Mouse (Mus musculus): Measurements from ENCODE around the gene Osbpl8.
"Not testable (repeated sequence)": the region's sequence is repeated elsewhere in the genome, so short reads cannot be mapped to it uniquely, and the experiment has no call there.

Gene Osbpl8

DNA sequence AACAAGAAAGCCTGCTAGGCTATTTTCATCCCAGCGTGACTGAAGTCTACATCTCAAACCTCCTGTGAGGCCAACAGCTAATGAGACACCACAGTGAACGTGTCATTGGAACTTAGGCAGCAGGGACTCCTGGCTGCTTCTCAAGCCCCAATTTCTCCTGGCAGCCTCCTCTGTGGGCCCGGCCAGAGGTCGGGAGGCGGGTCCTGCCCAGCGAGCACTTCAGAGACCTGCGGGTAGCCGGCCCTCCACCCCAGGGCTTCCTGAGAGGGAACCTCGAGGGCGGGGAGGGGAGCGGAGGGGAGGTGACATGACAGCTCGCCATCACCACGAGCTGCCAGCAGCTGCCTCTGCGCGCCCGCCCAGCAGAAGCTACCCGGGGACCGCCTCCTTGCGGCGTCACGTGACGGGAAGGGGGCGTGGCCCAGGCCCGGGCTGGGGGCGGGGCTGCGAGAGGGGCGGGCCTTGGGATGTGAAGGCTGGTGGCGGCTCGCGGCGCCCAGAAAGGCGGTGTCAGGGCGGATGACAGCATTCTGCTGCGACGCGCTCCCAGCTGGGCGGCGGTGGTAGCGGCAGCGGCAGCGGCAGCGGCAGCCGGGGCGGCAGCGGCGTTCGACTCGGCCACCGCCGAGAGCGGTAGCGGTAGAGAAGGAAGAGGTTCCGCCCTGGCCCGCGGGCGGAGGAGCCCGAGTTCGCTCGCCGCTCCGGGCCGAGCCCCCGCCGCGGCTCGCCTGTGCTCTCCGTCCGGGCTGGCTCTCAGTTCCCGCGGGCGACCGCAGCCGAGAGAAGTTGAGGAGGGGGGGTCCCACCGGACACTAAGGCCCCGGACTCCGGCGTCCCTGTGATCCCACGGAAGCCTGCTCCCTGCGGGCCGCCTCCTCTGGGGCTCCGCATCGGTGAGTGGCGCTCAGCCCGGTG, at the start of gene Osbpl8:
TSS of gene Osbpl8 (plus strand) at position 449 of the 915 bp plus-strand sequence.
- DNase-seq = peak; percentile 99 to 100

DNA sequence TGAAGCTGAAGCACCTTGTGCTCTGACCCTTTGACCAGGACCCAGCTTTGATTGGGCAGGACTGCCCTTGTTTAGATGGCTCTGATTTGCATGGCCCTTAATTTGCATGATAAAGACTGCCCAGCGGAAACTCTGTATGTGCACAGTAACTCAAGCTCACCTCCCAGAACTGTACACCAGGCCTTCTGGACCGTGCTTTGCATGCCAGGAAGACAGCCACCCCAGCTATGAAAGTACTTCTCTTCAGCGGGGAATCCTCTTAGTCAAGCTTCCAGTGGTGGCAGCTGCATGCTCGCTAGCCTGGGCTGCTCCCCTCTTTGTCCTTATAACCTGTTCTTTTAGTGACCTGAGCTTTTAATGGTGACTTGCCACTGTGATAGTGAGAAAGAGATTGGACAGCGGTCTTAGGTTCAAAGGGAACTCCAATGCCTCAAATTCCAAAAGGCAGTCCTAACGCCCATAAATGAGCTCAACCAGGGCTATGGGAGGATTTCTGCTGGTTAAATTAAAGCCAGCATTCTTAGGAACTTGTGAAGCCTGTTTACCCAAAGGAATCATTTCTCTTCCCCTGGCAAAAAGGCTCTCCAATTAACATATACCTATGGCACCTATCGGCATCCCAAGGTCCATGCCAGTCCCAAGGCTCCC, 47.2 kb upstream of the Osbpl8 start:
- no peak for DNase-seq

DNA sequence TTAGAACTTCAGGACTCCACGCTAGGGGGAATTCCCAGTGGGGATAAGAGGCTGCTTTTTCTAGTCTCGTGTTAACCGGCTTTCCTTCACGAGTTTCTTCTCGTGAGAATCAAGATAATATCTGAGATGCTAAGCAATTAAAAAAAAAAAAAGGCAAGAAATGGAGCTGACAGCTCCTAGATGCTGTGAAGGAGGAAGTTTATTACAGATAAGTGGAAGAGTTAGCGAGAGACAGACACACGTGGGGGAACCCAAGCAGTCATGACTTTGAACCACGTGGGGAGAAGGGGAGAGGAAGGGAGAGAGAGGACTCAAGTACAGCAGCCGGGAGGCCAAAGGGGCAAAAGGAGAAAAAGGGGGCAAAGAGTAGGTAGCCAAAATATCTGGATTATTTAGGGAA, 46.3 kb upstream of the Osbpl8 start:
- DNase-seq = no peak

DNA sequence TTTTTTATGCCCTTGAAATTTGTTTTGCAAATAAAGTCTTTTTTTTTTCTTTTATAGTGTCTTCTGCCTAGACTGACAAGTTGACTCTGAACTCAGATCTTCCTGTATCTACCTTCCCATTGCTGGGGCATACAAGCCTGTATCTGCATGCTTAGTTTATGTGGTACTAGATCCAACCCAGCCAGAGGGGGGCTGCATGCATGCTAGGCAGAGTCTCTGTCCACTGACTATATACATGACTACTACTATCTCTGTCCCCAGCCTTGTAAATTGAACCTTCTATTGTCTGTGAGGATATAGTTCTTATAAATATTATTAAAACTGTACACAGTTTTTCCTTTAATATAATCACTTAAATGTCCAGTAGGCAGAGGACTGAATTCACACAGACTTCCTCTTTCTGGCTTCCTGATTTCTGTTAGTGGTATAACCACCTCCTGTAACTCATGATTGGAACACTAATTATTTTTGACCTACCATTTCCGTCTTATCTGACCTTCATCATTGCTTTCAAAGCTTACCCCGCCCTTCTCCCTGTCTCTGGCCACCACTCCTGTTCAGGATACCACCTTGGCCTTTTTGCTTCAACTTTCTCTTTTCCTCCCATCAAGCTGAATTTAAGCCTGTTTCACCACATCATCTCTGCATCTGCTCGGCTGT, 45.4 kb upstream of the Osbpl8 start:
- peak in 1 of 2 experiments; percentile 43 for DNase-seq

DNA sequence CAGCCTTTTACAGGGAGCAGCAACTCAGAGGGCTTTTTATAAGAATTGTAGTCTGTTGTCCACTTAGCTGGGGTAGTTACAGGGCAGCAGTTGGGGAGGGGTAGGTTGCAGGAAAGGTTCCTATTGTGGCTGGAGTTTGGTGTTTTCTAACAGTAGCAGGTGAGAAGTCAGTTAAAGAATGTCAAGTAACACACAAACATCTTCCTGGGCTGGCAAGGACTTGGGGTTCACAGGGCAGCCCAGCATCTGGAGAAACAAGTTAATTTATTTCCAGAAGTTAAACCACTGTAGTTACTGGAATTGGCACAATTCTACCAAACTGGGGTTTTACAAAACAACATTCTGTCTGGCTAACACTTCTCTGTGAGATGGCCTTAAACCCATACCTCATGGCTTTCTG, 44.8 kb upstream of the Osbpl8 start:
- DNase-seq = no peak

DNA sequence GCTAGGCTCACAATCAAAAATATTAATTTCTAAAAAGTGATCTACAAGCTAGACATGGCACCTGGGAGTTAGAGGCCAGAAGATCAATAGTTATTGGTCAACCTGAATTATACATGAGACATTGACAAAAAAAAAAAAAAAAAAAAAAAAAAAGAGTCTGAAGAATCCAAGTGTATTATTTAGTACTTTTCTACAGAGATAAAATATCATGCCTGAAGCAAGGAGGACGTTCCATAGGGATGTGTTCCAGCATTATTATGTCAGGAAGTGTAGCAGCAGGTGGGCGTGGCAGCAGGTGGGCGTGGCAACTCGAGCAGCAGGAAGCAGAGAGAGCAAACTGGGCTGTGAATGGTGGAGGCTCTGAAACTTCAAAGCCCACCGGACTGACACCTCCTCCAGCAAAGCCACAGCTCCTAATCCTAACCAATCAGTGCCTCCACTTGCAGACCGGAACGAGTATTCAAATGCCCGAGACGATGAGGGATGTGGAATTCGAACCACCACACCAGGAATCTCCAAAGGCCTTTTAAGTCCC, 41.6 kb upstream of the Osbpl8 start:
- no peak for DNase-seq

DNA sequence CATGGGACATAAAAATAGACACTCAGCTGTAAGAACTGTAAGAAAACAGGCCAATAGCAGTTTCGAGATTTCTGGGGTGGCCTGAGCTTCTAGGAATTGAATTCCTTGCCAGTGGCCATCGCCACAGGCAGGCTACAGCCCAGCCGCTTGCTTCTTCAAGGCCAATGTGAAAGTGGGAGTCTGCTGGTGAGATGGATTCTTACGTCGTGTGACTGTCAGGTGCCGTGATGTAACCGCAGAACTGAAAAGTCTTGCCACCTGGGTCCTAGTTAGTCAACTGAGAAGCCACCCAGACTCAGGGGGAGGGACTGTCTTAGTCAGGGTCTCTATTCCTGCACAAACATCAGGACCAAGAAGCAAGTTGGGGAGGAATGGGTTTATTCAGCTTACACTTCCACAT, 40.4 kb upstream of the Osbpl8 start:
- DNase-seq = no peak

DNA sequence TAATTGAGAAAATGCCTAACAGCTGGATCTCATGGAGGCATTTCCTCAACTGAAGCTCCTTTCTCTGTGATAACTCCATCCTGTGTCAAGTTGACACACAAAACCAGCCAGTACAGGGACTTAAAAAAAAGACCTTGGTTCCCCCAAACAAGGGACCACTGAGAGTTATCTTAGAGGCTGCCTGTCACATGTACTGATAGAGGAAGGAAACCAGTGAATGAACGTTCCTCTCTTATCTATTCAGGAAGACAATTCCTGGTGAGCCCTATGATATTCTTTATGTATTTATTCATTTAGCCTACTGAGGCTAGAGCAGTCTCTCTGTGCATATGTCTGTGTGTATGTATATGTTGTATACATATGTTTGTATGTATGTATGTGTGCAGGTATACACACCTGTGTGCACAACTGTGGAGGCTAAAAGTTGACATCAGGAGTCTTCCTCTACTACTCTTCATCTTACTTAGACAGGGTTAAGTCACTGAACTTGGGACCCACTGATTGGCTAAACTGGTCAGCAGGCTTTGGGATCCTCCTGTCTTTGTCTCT, 39.7 kb upstream of the Osbpl8 start:
- DNase-seq = no peak

DNA sequence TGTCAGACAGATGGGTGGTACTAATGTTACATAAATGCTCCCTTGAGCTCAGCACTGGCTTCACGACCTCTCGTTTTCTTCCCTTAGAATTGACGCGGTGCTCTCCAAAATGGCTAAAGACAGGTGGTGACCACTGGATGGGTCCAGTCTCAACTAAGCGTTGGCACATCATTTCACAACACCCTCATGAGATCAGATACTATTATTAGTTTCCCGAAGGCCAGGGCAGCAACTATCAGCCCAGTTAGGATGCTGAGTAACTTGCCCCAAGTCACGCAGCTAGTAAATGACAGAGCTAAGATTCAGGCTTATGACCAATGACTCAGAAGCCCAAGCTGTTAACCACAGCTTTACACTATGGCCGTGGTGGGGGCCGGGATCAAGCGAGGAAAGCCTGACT, 37.2 kb upstream of the Osbpl8 start:
- DNase-seq = no peak

DNA sequence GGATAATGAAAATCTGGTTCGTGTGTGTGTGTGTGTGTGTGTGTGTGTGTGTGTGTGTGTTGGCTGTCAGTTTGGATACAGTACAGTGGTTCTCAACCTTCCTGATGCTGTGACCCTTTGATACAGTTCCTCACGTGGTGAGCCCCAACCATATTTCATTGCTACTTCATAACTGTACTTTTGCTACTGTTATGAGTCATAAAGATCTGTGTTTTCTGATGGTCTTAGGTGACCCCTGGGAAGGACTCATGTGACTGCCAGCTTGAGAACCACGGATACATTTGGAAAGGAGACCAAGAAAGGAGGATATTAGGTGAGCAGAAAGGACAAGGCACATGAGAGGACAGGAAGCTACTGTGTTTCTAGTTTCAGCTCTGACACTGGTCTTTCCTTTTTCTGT, 36.1 kb upstream of the Osbpl8 start:
- DNase-seq = no peak

DNA sequence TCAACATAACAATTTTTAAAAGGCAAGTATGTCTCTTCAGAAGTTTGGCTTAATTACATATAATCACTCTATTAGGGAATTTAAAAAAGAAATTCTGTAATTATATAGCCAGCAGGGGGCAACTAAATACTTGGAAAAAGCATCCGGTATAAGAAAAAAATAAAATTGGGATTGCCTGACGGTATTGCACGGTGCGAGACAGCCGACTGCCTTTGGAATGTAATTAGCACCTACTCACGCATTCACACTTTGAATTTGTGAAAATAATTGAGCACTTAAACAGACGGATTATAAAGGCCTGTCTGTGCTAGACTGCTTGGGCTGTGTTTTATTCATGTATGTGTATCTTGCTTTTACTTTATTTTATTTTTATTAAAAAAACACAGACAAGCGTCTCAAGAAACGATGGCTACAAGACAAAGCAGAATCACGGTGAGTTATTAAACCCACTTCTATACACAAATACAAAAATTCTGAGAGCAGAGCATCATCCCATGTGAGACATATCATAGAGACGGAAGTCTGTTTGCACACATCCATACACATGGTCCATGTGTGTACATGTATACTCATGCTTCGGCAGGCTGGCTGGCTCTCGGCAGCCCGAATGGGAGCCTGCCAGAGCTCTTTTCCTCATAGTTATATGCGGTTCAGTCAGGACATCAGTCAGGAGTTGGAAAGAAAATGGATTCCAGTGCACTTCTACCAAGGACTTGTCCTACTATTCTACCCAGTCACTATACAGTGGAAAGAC, 34.5 kb upstream of the Osbpl8 start:
- DNase-seq = no peak

DNA sequence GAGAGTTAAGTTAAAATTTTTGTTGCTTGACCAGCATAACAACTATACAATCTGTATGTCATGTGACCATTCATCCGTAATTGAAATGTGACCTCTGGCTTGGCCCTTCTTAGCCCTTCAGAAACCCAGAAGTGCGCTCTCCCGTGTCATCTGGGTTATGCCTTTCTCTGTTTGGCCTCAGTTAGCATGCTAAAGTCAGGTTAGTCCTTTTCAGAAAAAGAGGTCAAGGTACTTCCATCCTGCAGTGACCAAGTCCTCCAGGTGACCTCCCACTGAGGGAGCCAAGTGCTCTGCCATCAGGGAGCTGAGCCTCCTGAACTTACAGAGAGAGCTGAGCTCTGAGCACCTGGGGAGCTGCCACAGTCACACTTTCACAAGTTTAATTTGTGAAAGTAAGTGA, 33.7 kb upstream of the Osbpl8 start:
- DNase-seq = no peak

DNA sequence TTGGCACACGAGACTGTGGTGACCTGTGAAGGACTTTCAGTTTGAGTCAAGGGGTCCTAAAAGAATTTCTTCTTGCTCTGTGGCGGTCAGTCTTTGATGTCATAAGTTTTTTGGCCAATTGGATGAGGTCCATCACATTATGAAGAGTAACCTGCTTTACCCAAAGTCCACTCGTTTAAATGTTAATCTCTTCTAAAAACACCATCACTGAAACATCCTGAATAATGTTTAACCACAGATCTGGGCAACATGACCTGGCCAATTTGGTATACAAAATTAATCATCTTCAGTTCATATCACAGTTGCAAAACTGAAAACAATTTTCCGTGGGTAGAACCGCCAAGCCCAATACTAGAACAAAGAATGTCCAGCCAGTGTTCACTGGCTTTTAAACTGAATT, 31.3 kb upstream of the Osbpl8 start:
- no peak for DNase-seq

DNA sequence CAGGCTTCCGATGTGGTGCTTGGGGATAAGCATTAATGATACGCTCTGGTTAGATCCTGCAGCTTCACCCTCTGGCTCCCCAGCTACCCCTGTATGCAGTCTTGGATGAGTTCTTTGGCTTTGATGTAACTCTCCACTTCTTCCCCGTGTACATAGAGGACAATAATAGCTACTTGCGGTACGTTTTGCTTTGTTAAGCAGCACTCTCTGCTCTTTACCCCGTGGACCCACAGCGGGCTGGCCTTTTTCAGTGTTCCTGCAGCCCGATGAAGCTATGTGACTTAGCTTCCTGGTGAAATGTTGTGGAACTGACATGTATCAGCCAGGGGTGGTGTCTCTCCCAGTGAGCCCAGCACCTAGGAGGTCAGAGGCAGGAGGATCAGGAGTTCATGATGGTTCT, 30.6 kb upstream of the Osbpl8 start:
- no peak for DNase-seq

DNA sequence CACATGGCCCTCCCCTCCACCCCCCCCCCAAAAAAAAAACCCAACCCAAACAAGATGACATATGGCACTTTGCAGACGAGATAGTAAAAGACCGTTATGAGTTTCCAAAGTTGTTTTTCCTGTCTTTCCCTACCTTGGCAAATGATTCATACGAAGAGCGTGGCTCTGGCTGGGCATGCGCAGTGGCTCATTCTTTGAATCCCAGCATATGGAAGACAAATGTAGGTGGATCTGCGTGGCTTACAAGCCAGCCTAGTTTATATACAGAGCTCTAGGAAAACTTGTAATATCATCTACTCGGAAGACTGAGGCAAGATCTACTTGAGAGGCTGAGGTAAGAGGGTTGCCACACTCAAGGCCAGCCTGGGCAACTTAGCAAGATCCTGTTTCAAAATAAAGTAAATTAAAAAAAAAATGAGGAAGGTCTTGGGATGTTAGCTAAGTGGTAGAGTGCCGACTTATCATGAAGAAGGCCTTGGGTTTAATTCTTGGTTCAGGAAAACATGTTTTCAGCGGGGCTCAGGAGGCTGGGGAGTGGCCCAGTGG, 30.1 kb upstream of the Osbpl8 start:
- DNase-seq = no peak

DNA sequence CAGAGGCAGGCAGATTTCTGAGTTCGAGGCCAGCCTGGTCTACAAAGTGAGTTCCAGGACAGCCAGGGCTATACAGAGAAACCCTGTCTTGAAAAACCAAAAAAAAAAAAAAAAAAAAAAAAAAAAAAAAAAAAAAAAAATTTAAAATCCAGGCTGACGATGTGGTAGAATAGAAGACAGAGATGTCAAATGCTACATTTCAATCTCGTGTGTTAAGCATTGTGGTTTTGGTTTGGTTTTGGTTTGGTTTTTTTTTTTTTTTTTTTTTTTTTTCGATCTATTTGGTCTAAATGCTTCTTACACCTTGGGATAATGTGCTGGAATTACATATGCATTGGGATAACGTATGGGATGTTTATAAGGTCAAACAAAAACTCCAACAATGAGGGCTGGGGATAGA, 28.2 kb upstream of the Osbpl8 start:
- not testable (repeated sequence) for DNase-seq

DNA sequence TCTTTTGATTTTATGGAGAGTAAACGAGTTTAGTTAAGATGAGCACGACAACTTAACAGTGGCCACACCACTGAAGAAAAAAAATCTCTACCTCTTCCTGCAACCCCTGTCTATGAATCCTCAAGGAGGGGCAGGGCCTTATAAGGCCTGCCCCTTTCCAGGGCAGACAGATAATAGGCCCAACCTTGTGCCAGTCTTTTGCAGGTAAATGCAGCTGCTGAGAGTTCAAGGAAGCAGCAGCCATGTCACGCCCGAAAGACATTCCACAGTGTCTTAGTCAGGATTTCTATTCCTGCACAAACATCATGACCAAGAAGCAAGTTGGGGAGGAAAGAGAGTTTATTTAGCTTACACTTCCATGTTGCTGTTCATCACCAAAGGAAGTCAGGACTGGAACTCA, 26.6 kb upstream of the Osbpl8 start:
- DNase-seq = no peak

DNA sequence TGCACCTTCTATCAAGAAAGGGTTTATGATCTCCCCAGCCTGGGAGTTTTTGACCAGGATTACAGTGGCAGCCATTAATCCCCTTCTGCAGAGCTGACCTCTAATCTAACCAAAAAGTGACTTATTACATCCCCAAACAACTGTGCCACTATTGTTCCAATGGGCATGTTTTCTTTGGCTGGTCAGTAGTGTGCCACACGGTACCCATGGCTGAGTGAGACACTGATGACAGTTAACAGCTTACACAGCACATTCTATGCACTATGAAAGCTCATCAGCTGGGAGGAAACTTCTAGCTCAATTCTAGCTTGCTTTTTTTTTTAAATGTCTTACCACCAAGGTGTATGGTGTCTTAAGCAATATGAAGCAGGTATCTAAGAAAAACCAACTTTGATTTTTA, 25.4 kb upstream of the Osbpl8 start:
- DNase-seq = no peak

DNA sequence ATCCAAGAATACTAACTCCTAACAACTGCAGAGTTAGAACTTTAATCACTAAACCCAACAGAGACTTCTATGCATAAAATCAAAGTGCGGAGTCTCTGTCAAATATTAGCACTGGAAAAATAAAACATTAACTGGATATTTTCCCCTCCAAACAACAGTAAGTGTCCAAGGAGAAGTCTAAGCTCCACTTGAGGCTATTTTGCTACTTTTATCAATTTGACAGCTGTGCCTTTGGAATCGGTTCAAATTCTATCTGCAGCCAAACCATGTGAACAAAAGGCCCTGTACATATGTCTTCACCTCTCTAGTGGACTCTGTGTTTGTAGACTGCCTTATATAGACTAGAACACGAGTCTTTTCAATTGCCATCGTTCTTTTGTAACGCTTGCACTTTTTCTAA, 24.7 kb upstream of the Osbpl8 start:
- DNase-seq = no peak

DNA sequence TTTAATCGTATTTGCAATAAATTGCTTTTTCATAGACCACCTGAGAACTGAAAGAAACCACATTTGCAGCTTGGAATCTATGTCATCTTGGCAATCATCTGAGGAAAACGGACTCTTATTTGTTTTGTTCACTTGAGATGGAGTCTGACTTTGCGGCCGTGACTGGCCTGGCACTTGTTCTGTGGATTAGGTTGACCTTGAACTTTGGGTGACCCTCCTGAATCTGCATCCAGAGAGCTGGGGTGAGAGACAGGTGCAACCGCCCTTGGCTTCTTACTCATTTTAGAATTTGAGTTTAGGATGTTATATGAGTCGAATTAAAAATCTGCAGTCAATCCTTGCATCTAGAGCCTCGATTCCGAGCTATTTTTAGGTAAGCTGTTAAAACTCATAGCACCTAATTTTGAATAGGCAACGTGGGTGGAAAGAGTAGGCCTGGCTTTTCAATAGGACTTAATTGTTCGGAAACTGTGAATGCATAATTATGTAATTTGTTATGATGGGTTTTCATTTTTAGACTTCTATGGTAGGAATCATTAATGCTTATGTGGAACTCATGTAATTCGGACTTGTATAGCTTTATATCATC, 20.1 kb upstream of the Osbpl8 start:
- no peak for DNase-seq

DNA sequence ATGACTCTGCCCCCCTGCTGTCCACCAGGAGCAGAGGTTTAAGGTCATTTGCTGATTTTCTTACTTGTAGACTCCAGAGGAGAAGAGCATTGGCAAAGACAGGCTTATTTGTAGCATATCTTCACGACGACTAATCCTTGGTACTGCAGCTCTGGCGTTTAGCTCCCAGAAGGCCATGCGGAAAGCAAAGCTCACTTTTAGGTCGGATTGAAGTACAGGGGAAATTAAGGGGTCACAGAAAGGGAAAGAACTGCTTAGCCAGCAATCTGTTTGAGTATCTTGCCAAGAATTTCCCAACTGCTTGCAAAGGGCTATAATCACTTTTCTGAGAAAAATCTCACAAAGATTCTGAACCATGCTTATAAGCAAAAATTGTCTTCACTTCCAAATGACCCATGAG, 14.8 kb upstream of the Osbpl8 start:
- DNase-seq = no peak

DNA sequence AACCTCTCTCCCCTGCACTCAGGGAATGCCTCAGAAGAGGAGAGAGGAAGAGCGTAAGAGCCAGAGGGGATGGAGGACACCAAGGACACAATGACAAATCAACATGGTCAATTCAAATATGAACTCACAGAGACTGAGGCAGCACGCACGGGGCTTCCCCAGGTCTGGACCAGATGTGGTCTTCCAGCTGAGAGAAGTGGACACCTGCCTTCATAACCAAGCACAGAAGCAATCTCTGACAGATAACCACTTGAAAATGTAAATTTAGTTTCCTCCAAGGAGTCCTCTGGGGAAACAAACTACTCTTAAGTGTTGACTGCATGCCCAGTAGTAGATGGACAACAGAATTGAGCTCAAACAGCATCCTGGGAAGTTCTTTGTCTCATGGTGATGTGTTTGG, 9.5 kb upstream of the Osbpl8 start:
- DNase-seq = no peak
